Mouse (Mus musculus): Measurements from ENCODE around the gene Arhgef39. TPM values are rescaled to one million over a fixed set of nuclear protein-coding genes. Genes with fewer than 3 reads are reported as not detected.

Arhgef39 gene
- polyA plus RNA-seq (2014; fragmentation: Illumina TruSeq; extraction: RNeasy Lipid Tissue Mini Kit (QIAGEN cat#74804); ENCODE audit: low read depth, low replicate concordance), result 4.2 TPM

DNA sequence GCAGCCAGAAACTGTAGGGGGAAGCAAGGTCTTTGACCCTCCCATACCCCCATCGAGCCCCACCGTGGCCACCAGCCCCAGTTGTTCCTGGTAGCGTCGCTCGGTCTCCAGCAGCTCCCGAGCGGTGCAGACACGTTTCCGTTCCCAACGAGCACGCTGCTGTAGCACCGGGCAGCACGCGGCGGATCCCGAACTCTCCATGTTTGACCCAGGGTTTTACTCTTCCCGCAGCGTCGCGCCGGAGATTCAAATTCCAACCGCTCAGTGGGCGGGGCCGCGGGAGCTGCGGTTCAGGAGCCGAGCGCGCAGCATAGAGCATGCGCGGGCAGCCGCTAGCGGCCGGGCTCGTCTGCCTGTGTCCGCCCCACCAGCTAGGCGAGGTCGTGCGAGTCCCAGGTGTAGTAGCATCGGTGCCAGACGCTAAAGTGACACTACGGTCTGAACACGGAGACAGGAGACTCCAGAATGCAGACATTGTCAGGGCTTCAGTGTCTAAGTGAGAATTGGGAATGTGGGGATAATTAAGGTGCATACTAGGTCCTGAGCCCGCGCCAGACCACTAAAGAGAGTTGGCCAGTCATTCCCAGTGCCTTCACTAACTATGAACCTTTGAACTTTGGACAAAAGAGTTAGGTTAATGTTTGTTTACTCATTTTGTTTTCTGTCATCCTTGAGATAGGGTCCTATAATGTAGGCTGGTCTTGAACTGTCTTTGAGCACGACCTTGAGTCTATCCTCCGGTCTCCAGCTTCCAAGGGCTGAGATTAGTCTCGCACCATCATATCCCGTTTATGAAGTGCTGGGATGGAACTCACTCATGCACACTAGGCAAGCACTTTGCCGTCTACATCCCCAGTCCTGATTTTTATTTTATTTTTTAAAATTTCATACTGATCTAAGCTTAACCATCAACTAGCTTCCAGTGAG, at the start of gene Arhgef39:
Gene Arhgef39 (minus strand): TSS at position 289 of the 927 bp plus-strand sequence.

GRCm38 (mm10) chr4:43506536-43507185, 7.2 kb upstream of the Arhgef39 start, which contains the start of gene Car9:
Gene Car9 (plus strand): TSS chr4:43506966.

DNA sequence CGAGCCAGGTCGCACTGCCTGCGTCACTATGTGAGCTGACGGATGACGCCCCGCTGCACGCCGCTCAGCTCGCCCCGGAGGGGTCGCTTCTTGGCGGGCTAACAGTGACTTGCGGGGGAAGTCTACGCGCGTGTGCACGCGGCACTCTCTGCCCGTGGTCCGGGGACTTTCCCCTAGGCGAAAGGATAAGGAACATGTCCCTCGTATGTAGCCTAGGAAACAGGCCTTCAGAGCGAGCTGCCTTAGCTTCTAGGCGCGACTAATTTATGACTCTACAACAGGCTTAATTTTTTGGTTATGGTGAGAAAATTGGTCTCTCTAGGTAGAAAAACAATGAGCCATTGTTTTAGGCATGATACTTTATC, 6.7 kb downstream of the Arhgef39 start, which contains the start of gene Ccdc107:
Gene Ccdc107 (plus strand): TSS at position 80 of the 365 bp plus-strand sequence.

GRCm38 (mm10) chr4:43483535-43484091, 15.9 kb downstream of the Arhgef39 start, which contains the start of gene Sit1:
Gene Sit1 (minus strand): TSS chr4:43483734.

GRCm38 (mm10) chr4:43454041-43454836, 45.3 kb downstream of the Arhgef39 start, which contains the start of gene Cd72:
Gene Cd72 (minus strand): TSS chr4:43454628.

Other genes with a start within 250 kb of the Arhgef39 start
- gene Atp8b5, start 232.5 kb downstream of the Arhgef39 start, polyA plus RNA-seq (2014; fragmentation: Illumina TruSeq; extraction: RNeasy Lipid Tissue Mini Kit (QIAGEN cat#74804); ENCODE audit: low read depth, low replicate concordance), result 0.73 TPM
- not detected for gene Rusc2, start 117.7 kb downstream of the Arhgef39 start, polyA plus RNA-seq (2014; fragmentation: Illumina TruSeq; extraction: RNeasy Lipid Tissue Mini Kit (QIAGEN cat#74804); ENCODE audit: low read depth, low replicate concordance)
- not detected for gene Fam166b, start 70.6 kb downstream of the Arhgef39 start, polyA plus RNA-seq (2014; fragmentation: Illumina TruSeq; extraction: RNeasy Lipid Tissue Mini Kit (QIAGEN cat#74804); ENCODE audit: low read depth, low replicate concordance)
- gene Tesk1, start 57.8 kb downstream of the Arhgef39 start, polyA plus RNA-seq (2014; fragmentation: Illumina TruSeq; extraction: RNeasy Lipid Tissue Mini Kit (QIAGEN cat#74804); ENCODE audit: low read depth, low replicate concordance), result 0.32 TPM
- 3.5 TPM for gene Cd72, start 45.1 kb downstream of the Arhgef39 start, polyA plus RNA-seq (2014; fragmentation: Illumina TruSeq; extraction: RNeasy Lipid Tissue Mini Kit (QIAGEN cat#74804); ENCODE audit: low read depth, low replicate concordance)
- gene Sit1, start 16.0 kb downstream of the Arhgef39 start, polyA plus RNA-seq (2014; fragmentation: Illumina TruSeq; extraction: RNeasy Lipid Tissue Mini Kit (QIAGEN cat#74804); ENCODE audit: low read depth, low replicate concordance), result not detected
- gene Ccdc107, start 6.8 kb downstream of the Arhgef39 start, polyA plus RNA-seq (2014; fragmentation: Illumina TruSeq; extraction: RNeasy Lipid Tissue Mini Kit (QIAGEN cat#74804); ENCODE audit: low read depth, low replicate concordance), result 16.3 TPM
- gene Car9, start 7.3 kb upstream of the Arhgef39 start, polyA plus RNA-seq (2014; fragmentation: Illumina TruSeq; extraction: RNeasy Lipid Tissue Mini Kit (QIAGEN cat#74804); ENCODE audit: low read depth, low replicate concordance), result 2.0 TPM
- 7.9 TPM for gene Tpm2, start 24.1 kb upstream of the Arhgef39 start, polyA plus RNA-seq (2014; fragmentation: Illumina TruSeq; extraction: RNeasy Lipid Tissue Mini Kit (QIAGEN cat#74804); ENCODE audit: low read depth, low replicate concordance)
- gene Creb3, start 62.6 kb upstream of the Arhgef39 start, polyA plus RNA-seq (2014; fragmentation: Illumina TruSeq; extraction: RNeasy Lipid Tissue Mini Kit (QIAGEN cat#74804); ENCODE audit: low read depth, low replicate concordance), result 26.8 TPM
- 110 TPM for gene Tln1, start 63.0 kb upstream of the Arhgef39 start, polyA plus RNA-seq (2014; fragmentation: Illumina TruSeq; extraction: RNeasy Lipid Tissue Mini Kit (QIAGEN cat#74804); ENCODE audit: low read depth, low replicate concordance)
- 3.6 TPM for gene Rgp1, start 79.0 kb upstream of the Arhgef39 start, polyA plus RNA-seq (2014; fragmentation: Illumina TruSeq; extraction: RNeasy Lipid Tissue Mini Kit (QIAGEN cat#74804); ENCODE audit: low read depth, low replicate concordance)
- 0.93 TPM for gene Gba2, start 79.2 kb upstream of the Arhgef39 start, polyA plus RNA-seq (2014; fragmentation: Illumina TruSeq; extraction: RNeasy Lipid Tissue Mini Kit (QIAGEN cat#74804); ENCODE audit: low read depth, low replicate concordance)
- gene Msmp, start 84.8 kb upstream of the Arhgef39 start, polyA plus RNA-seq (2014; fragmentation: Illumina TruSeq; extraction: RNeasy Lipid Tissue Mini Kit (QIAGEN cat#74804); ENCODE audit: low read depth, low replicate concordance), result not detected
- gene Npr2, start 132.2 kb upstream of the Arhgef39 start, polyA plus RNA-seq (2014; fragmentation: Illumina TruSeq; extraction: RNeasy Lipid Tissue Mini Kit (QIAGEN cat#74804); ENCODE audit: low read depth, low replicate concordance), result 9.2 TPM
- not detected for gene Spag8, start 153.9 kb upstream of the Arhgef39 start, polyA plus RNA-seq (2014; fragmentation: Illumina TruSeq; extraction: RNeasy Lipid Tissue Mini Kit (QIAGEN cat#74804); ENCODE audit: low read depth, low replicate concordance)
- gene Hint2, start 156.8 kb upstream of the Arhgef39 start, polyA plus RNA-seq (2014; fragmentation: Illumina TruSeq; extraction: RNeasy Lipid Tissue Mini Kit (QIAGEN cat#74804); ENCODE audit: low read depth, low replicate concordance), result 13.5 TPM
- gene Tmem8b, start 169.3 kb upstream of the Arhgef39 start, polyA plus RNA-seq (2014; fragmentation: Illumina TruSeq; extraction: RNeasy Lipid Tissue Mini Kit (QIAGEN cat#74804); ENCODE audit: low read depth, low replicate concordance), result 2.0 TPM
- gene Fam221b, start 169.4 kb upstream of the Arhgef39 start, polyA plus RNA-seq (2014; fragmentation: Illumina TruSeq; extraction: RNeasy Lipid Tissue Mini Kit (QIAGEN cat#74804); ENCODE audit: low read depth, low replicate concordance), result not detected
- gene Olfr70, start 201.1 kb upstream of the Arhgef39 start, polyA plus RNA-seq (2014; fragmentation: Illumina TruSeq; extraction: RNeasy Lipid Tissue Mini Kit (QIAGEN cat#74804); ENCODE audit: low read depth, low replicate concordance), result not detected
- gene Olfr71, start 210.6 kb upstream of the Arhgef39 start, polyA plus RNA-seq (2014; fragmentation: Illumina TruSeq; extraction: RNeasy Lipid Tissue Mini Kit (QIAGEN cat#74804); ENCODE audit: low read depth, low replicate concordance), result not detected
- not detected for gene Hrct1, start 227.5 kb upstream of the Arhgef39 start, polyA plus RNA-seq (2014; fragmentation: Illumina TruSeq; extraction: RNeasy Lipid Tissue Mini Kit (QIAGEN cat#74804); ENCODE audit: low read depth, low replicate concordance)
- 1.1 TPM for gene Spaar, start 230.3 kb upstream of the Arhgef39 start, polyA plus RNA-seq (2014; fragmentation: Illumina TruSeq; extraction: RNeasy Lipid Tissue Mini Kit (QIAGEN cat#74804); ENCODE audit: low read depth, low replicate concordance)

Measured in kidney, adult 10 weeks (tissue).